27 mouse cellular contexts compared by ENCODE assay signal in the genomic region with DNA sequence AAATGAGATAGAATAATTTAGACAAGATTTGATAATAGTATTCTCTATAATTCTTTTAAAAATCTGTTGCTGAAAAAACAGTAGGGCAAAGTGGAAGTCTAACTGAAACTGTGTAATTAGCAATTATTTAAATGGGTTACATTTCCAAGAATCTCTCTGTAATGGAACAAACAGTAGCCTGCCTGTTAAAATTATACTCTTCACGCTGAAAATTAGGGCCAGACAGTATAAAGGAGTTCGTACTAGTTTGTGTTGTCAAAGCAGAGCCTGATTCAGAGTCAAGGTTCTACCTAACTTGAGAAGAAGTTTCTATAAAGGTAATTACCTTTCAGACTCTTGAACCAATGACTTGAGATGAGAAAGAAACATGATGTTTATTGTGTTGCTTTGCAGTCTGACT.
"Had no signal": no experiment of that assay in that cellular context is flagged by ENCODE, and none has a peak within 500 bp of the region (broad histone marks: within the 10 kb centered on the region; RNA-seq: fewer than 3 reads in every experiment).

No protein-coding gene starts in this region.

- DNase-seq: gastrocnemius, adult 2 months; gastrocnemius, postnatal 10 days; gastrocnemius, postnatal 25 days; heart, adult 18-20 months; heart, postnatal 10 days; heart, postnatal 4 days; kidney, adult 18-20 months; kidney, adult 8-10 months; kidney, postnatal 10 days; kidney, postnatal 25 days; kidney, postnatal 4 days; layer of hippocampus, postnatal 36 days; left cerebral cortex, postnatal 4 days had no signal

- H3K4me2 ChIP-seq: heart, embryonic 12.5 days; hindbrain, embryonic 12.5 days; hindbrain, embryonic 14.5 days; intestine, embryonic 15.5 days; limb, embryonic 13.5 days; limb, embryonic 15.5 days; liver, embryonic 12.5 days had no signal

- H3K4me1 ChIP-seq: heart, embryonic 10.5 days; heart, embryonic 12.5 days; hindbrain, embryonic 10.5 days; hindbrain, embryonic 12.5 days; intestine, embryonic 15.5 days; limb, embryonic 15.5 days; liver, embryonic 12.5 days had no signal

- H3K36me3 ChIP-seq: heart, embryonic 10.5 days; heart, embryonic 12.5 days; hindbrain, embryonic 10.5 days; hindbrain, embryonic 12.5 days; intestine, embryonic 15.5 days; limb, embryonic 13.5 days; limb, embryonic 15.5 days; liver, embryonic 12.5 days had no signal

- ATAC-seq: hindbrain, embryonic 16.5 days; inflammation-experienced regulatory T-cells, adult 6 months; intestine, embryonic 15.5 days; intestine, postnatal 0 days; liver, embryonic 12.5 days had no signal

- H3K9ac ChIP-seq: heart, embryonic 12.5 days; hindbrain, embryonic 12.5 days; hindbrain, embryonic 14.5 days; intestine, embryonic 15.5 days; limb, embryonic 13.5 days; limb, embryonic 15.5 days; liver, embryonic 12.5 days; liver, embryonic 14.5 days had no signal

- H3K4me3 ChIP-seq: gastrocnemius, adult 2 months; heart, embryonic 10.5 days; heart, embryonic 12.5 days; hindbrain, embryonic 10.5 days; hindbrain, embryonic 12.5 days; intestine, embryonic 15.5 days; layer of hippocampus, adult 2 months; limb, embryonic 13.5 days; limb, embryonic 15.5 days; liver, embryonic 12.5 days had no signal

- H3K27ac ChIP-seq: gastrocnemius, adult 2 months; heart, embryonic 10.5 days; hindbrain, embryonic 10.5 days; hindbrain, embryonic 12.5 days; hindbrain, embryonic 14.5 days; intestine, embryonic 15.5 days; layer of hippocampus, adult 2 months; limb, embryonic 13.5 days; limb, embryonic 15.5 days; liver, embryonic 12.5 days; liver, embryonic 14.5 days had no signal

- H3K9me3 ChIP-seq: heart, embryonic 10.5 days; heart, embryonic 12.5 days; hindbrain, embryonic 10.5 days; hindbrain, embryonic 12.5 days; intestine, embryonic 15.5 days; limb, embryonic 13.5 days; limb, embryonic 15.5 days; liver, embryonic 12.5 days had no signal

- H3K27me3 ChIP-seq: heart, embryonic 12.5 days; hindbrain, embryonic 12.5 days; intestine, embryonic 15.5 days; limb, embryonic 13.5 days; limb, embryonic 15.5 days; liver, embryonic 12.5 days had no signal
